In the genomic region with DNA sequence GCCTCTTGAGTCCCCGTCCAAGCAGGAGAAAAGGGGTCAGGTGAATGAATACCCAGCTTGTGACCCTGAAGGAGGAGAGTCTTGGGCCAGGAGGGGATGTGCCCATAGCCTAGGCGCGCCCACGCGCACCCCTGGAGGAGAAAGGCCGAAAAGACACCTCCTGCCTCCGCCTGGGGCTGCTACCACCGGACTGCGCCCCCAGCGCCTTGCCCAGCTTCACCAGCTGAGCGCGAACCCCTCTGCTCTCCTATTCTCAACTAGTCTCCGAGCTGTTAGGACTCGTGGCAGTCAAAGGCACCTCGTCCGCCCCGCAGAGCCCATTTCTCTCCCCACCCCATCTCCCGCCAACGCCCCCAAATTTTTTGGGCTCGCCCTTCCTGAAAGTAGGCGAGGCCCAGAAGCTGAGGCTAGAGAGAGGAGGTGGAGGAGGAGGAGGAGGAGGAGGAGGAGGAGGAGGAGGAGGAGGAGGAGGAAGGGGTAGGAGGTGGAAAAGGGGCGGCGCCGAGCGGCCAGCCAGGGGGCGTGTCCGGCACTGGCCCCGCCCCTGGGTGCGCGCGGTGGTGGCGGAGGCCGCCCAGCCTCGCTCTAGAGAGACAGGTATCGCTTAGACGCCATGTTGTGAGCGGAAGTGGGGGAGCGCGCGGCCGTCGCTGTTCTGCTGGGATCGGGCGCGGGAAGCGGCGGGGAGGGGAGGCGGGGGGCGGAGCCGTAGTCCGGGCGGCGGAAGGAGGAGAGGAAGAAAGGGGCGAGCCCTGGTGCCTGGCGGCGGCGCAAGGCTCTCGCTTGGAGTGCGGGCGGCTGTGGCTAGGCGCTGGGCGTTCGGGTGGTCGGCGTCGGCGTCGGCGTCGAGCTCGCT, we compare ENCODE assay signal across 8 mouse cellular contexts. TPM values are rescaled to one million over a fixed set of nuclear protein-coding genes. Genes with fewer than 3 reads are reported as not detected.
DNase-seq lines count a peak whose midpoint lies in the region; ATAC-seq and TF ChIP-seq lines count a peak whose summit lies in the region.

No protein-coding gene starts in this region.

- H3K9me3 ChIP-seq in erythroblast, embryonic 14.5 days (ENCODE audit: control insufficient read depth, low read length), result peaks cover 9% of the 10 kb centered on the region
- no peaks in the 10 kb centered on the region for H3K9me3 ChIP-seq in heart, embryonic 13.5 days
- no peaks in the 10 kb centered on the region for H3K9me3 ChIP-seq in liver, embryonic 14.5 days (ENCODE audit: control insufficient read depth, low read length)
- H3K9me3 ChIP-seq in stomach, embryonic 15.5 days, result no peaks in the 10 kb centered on the region

- peaks cover 12% of the 10 kb centered on the region for H3K27me3 ChIP-seq in erythroblast, embryonic 14.5 days (ENCODE audit: control insufficient read depth)
- H3K27me3 ChIP-seq in heart, embryonic 13.5 days (replicated peaks), result peaks cover 6% of the 10 kb centered on the region; the same call in 1 of the 2 replicates
- no peaks in the 10 kb centered on the region for H3K27me3 ChIP-seq in liver, embryonic 14.5 days (ENCODE audit: control insufficient read depth, insufficient read depth, low read length)
- H3K27me3 ChIP-seq in stomach, embryonic 15.5 days (replicated peaks), result no peaks in the 10 kb centered on the region

- no peaks in the 10 kb centered on the region for H3K36me3 ChIP-seq in erythroblast, embryonic 14.5 days (ENCODE audit: control insufficient read depth)
- H3K36me3 ChIP-seq in heart, embryonic 13.5 days, result no peaks in the 10 kb centered on the region
- H3K36me3 ChIP-seq in liver, embryonic 14.5 days (replicated peaks; ENCODE audit: control insufficient read depth, insufficient read depth, low read depth), result no peaks in the 10 kb centered on the region
- no peaks in the 10 kb centered on the region for H3K36me3 ChIP-seq in stomach, embryonic 15.5 days

- DNase-seq in CD4-positive, CD25-positive, alpha-beta regulatory T cell, adult 2 months (ENCODE audit: low read depth, low spot score), result peak; percentile 95
- DNase-seq in brain, embryonic 18.5 days (ENCODE audit: low read depth, low spot score), result peak; percentile 75
- peak; percentile 93 for DNase-seq in kidney, postnatal 10 days
- peak; percentile 73 to 78 (median 77) for DNase-seq in liver, embryonic 14.5 days (ENCODE audit: low read depth in 3 of 3, low spot score in 3 of 3)
- DNase-seq in neural tube, embryonic 10.5 days (ENCODE audit: extremely low spot score, low spot score), result peak; percentile 83

- TF ChIP-seq EP300 in liver, embryonic 14.5 days (IDR thresholded peaks at IDR 0.05; ENCODE audit: low read depth), result no peak

- 6% methylated on average over 32 of the region's 71 CpGs for WGBS in heart, embryonic 13.5 days
- WGBS in liver, embryonic 14.5 days (ENCODE audit: insufficient replicate concordance), result 14% methylated on average over 54 of the region's 71 CpGs
- 24% methylated on average over 45 of the region's 71 CpGs for WGBS in stomach, embryonic 15.5 days

- ATAC-seq in heart, embryonic 13.5 days (ENCODE audit: extremely low read depth, insufficient number of reproducible peaks, low FRiP score, low TSS enrichment), result peak; percentile 94
- ATAC-seq in liver, embryonic 14.5 days (ENCODE audit: insufficient read depth), result peak; percentile 95
- peak; percentile 98 for ATAC-seq in stomach, embryonic 15.5 days (ENCODE audit: insufficient read depth, low FRiP score, low read depth)

- peak overlapping the region; percentile 82 for H3K4me3 ChIP-seq in erythroblast, embryonic 14.5 days (replicated peaks)
- H3K4me3 ChIP-seq in heart, embryonic 13.5 days, result peak overlapping the region; percentile 73
- H3K4me3 ChIP-seq in liver, embryonic 14.5 days (ENCODE audit: insufficient read depth in 1 of 2, low read depth in 2 of 2, low read length in 2 of 2), result peak overlapping the region; percentile 71 to 82
- H3K4me3 ChIP-seq in stomach, embryonic 15.5 days (replicated peaks), result peak overlapping the region; percentile 62

- H3K9ac ChIP-seq in heart, embryonic 13.5 days, result peak overlapping the region; percentile 92
- H3K9ac ChIP-seq in liver, embryonic 14.5 days (replicated peaks), result peak overlapping the region; percentile 80
- peak overlapping the region; percentile 60; the same call in 1 of the 2 replicates for H3K9ac ChIP-seq in stomach, embryonic 15.5 days

- TF ChIP-seq CTCF in liver, embryonic 14.5 days (IDR thresholded peaks at IDR 0.05; ENCODE audit: low read depth), result peak; percentile 41

- peaks cover 23% of the 10 kb centered on the region for H3K4me1 ChIP-seq in erythroblast, embryonic 14.5 days (ENCODE audit: control insufficient read depth)
- no peaks in the 10 kb centered on the region for H3K4me1 ChIP-seq in heart, embryonic 13.5 days
- H3K4me1 ChIP-seq in liver, embryonic 14.5 days (replicated peaks; ENCODE audit: control insufficient read depth in 2 of 2, insufficient read depth in 2 of 2, low read length in 1 of 2), result no peaks in the 10 kb centered on the region
- H3K4me1 ChIP-seq in stomach, embryonic 15.5 days, result no peaks in the 10 kb centered on the region

- H3K4me2 ChIP-seq in heart, embryonic 13.5 days, result peak overlapping the region; percentile 71
- peak overlapping the region; percentile 80 for H3K4me2 ChIP-seq in liver, embryonic 14.5 days (ENCODE audit: low read depth)
- H3K4me2 ChIP-seq in stomach, embryonic 15.5 days, result peak overlapping the region; percentile 56

- peak overlapping the region; percentile 93 for H3K27ac ChIP-seq in heart, embryonic 13.5 days (replicated peaks)
- peak overlapping the region; percentile 45 for H3K27ac ChIP-seq in liver, embryonic 14.5 days
- peak overlapping the region; percentile 93 for H3K27ac ChIP-seq in stomach, embryonic 15.5 days

RNA-seq across cellular contexts. Expression of gene Rps6ka3, which starts 45.2 kb away (rescaled TPM):
- polyA plus RNA-seq in erythroblast, embryonic 14.5 days (2012), result 0.13 TPM in 2 replicates
- 5.9 TPM in 2 replicates for polyA plus RNA-seq in heart, embryonic 13.5 days (2015; fragmentation: Nextera tagmentation; extraction: Ambion mirVana)
- polyA plus RNA-seq in liver, embryonic 14.5 days (2012; rRNA removed), result 4.0 and 5.3 TPM in 2 replicates
- polyA plus RNA-seq in liver, embryonic 14.5 days (2014; fragmentation: Nextera tagmentation; extraction: Ambion mirVana), result 2.1 and 2.3 TPM in 2 replicates
- 4.3 and 5.3 TPM in 2 replicates for polyA plus RNA-seq in stomach, embryonic 15.5 days (2015; fragmentation: Nextera tagmentation; extraction: Ambion mirVana)

Comparison
In these comparisons a context has a peak if more than half of its experiments do, and no peak if none do; other contexts are left out.
1. Peak in every context shown above with its lines: DNase-seq, ATAC-seq, H3K4me3 ChIP-seq and H3K27ac ChIP-seq.